Mouse (Mus musculus) limb, embryonic 10.5 days (tissue): Measurements from ENCODE around the gene Ivd. TPM values are rescaled to one million over a fixed set of nuclear protein-coding genes. Genes with fewer than 3 reads are reported as not detected.

ENCODE experiments used
- DNase-seq: peaks from one replicate; pipeline ENCODE4 v3.0.0-alpha.2; 2017; ENCODE audit warnings: low spot score
- H3K27ac ChIP-seq: fragments of 300-500 bp; sonication (generic); 2 replicates; pipeline ENCODE4 v1.5.1; 2016; ENCODE audit warnings: mild to moderate bottlenecking
- H3K27me3 ChIP-seq: fragments of 300-500 bp; sonication (generic); 2 replicates; pipeline ENCODE4 v1.6.1; 2016; ENCODE audit warnings: low read depth, mild to moderate bottlenecking; ENCODE audit not compliant: poor library complexity, severe bottlenecking
- H3K36me3 ChIP-seq: fragments of 300-500 bp; sonication (generic); 2 replicates; pipeline ENCODE4 v1.6.1; 2016; ENCODE audit warnings: mild to moderate bottlenecking, moderate library complexity
- H3K4me1 ChIP-seq: fragments of 300-500 bp; sonication (generic); 2 replicates; pipeline ENCODE4 v1.6.1; 2016
- H3K4me3 ChIP-seq: fragments of 300-500 bp; sonication (generic); 2 replicates; pipeline ENCODE4 v1.5.1; 2016; ENCODE audit warnings: mild to moderate bottlenecking, moderate library complexity
- H3K9me3 ChIP-seq: fragments of 300-500 bp; sonication (generic); replicated peaks from 2 replicates; pipeline ENCODE4 v1.6.1; 2016; ENCODE audit warnings: mild to moderate bottlenecking
- WGBS: fragments of 180-500 bp; shearing (Covaris S2); methylation state at CpG from one replicate; pipeline ENCODE4 v1.1.7; 2016; 5-methylcytosine and 5-hydroxymethylcytosine counted together
- polyA plus RNA-seq: library from polyadenylated mRNA; unstranded; fragments of >200 nt; fragmentation: Nextera tagmentation; extraction: Ambion mirVana; gene quantifications from 2 replicates; pipeline ENCODE4 v1.2.1, GENCODE M21; 2016

Ivd gene
- polyA plus RNA-seq, 1 experiment from 2014 or later = 90.6 TPM

GRCm38 (mm10) chr2:118887845-118888548 lies 26.2 kb downstream of the Ivd start:
- no peaks in the 10 kb centered on the region for H3K36me3 ChIP-seq
- H3K27ac ChIP-seq = no peak overlapping the region
- H3K4me3 ChIP-seq = no peak overlapping the region
- WGBS = 30% methylated on average over 14 of the region's 14 CpGs
- DNase-seq = no peak
- peaks cover 82% of the 10 kb centered on the region for H3K27me3 ChIP-seq
- H3K9me3 ChIP-seq = no peaks in the 10 kb centered on the region
- H3K4me1 ChIP-seq = peaks cover 5% of the 10 kb centered on the region

GRCm38 (mm10) chr2:118891173-118891572 lies 29.4 kb downstream of the Ivd start:
- DNase-seq = no peak
- Histone ChIP-seq H3K27ac (no peak overlapping the region), H3K36me3 (no peaks in the 10 kb centered on the region), H3K9me3 (no peaks in the 10 kb centered on the region), H3K27me3 (peaks cover 88% of the 10 kb centered on the region), H3K4me3 (no peak overlapping the region), H3K4me1 (peaks cover 2% of the 10 kb centered on the region)
- WGBS = 90% methylated on average over 4 of the region's 4 CpGs

- under 1% methylated on average over 38 of the region's 38 CpGs for WGBS
- H3K4me3 ChIP-seq = peak overlapping the region; percentile 57
- no peaks in the 10 kb centered on the region for H3K9me3 ChIP-seq
- no peaks in the 10 kb centered on the region for H3K36me3 ChIP-seq
- H3K27ac ChIP-seq = peak overlapping the region; percentile 62
- H3K4me1 ChIP-seq = peaks cover 50% of the 10 kb centered on the region
- DNase-seq = peak; percentile 57
- H3K27me3 ChIP-seq = peaks cover 94% of the 10 kb centered on the region
Measured at GRCm38 (mm10) chr2:118895990-118896913, 34.5 kb downstream of the Ivd start.

GRCm38 (mm10) chr2:118896914-118897291 lies 35.1 kb downstream of the Ivd start:
- Histone ChIP-seq H3K27ac (peak overlapping the region; percentile 62), H3K9me3 (no peaks in the 10 kb centered on the region), H3K36me3 (no peaks in the 10 kb centered on the region), H3K4me3 (peak overlapping the region; percentile 57), H3K4me1 (peaks cover 55% of the 10 kb centered on the region), H3K27me3 (peaks cover 89% of the 10 kb centered on the region)
- DNase-seq = peak; percentile 61
- 2% methylated on average over 13 of the region's 13 CpGs for WGBS

- DNase-seq = peak; percentile 48
- Histone ChIP-seq H3K27me3 (peaks cover 87% of the 10 kb centered on the region), H3K9me3 (no peaks in the 10 kb centered on the region), H3K4me3 (peak overlapping the region; percentile 57), H3K4me1 (peaks cover 60% of the 10 kb centered on the region), H3K36me3 (no peaks in the 10 kb centered on the region), H3K27ac (no peak overlapping the region)
- WGBS = 2% methylated on average over 7 of the region's 7 CpGs
Measured at GRCm38 (mm10) chr2:118897392-118897791, 35.6 kb downstream of the Ivd start.

- H3K4me3 ChIP-seq = peak overlapping the region; percentile 57
- no peaks in the 10 kb centered on the region for H3K9me3 ChIP-seq
- peaks cover 87% of the 10 kb centered on the region for H3K27me3 ChIP-seq
- WGBS = under 1% methylated on average over 11 of the region's 11 CpGs
- peaks cover 64% of the 10 kb centered on the region for H3K4me1 ChIP-seq
- peak; percentile 45 for DNase-seq
- no peaks in the 10 kb centered on the region for H3K36me3 ChIP-seq
- no peak overlapping the region for H3K27ac ChIP-seq
Measured at GRCm38 (mm10) chr2:118897808-118898207, 36.1 kb downstream of the Ivd start.

- WGBS = 0% methylated on average over 4 of the region's 4 CpGs
- H3K36me3 ChIP-seq = no peaks in the 10 kb centered on the region
- H3K27ac ChIP-seq = no peak overlapping the region
- H3K4me3 ChIP-seq = no peak overlapping the region
- H3K4me1 ChIP-seq = peaks cover 72% of the 10 kb centered on the region
- DNase-seq = peak; percentile 38
- H3K9me3 ChIP-seq = no peaks in the 10 kb centered on the region
- H3K27me3 ChIP-seq = peaks cover 87% of the 10 kb centered on the region
Measured at GRCm38 (mm10) chr2:118898771-118899170, 37.0 kb downstream of the Ivd start.

GRCm38 (mm10) chr2:118899306-118899705 lies 37.6 kb downstream of the Ivd start:
- no peak for DNase-seq
- peaks cover 72% of the 10 kb centered on the region for H3K4me1 ChIP-seq

GRCm38 (mm10) chr2:118899981-118900825 lies 38.4 kb downstream of the Ivd start, which contains the start of gene Bahd1:
Gene Bahd1 (plus strand): TSS chr2:118900377.
- Histone ChIP-seq H3K36me3 (no peaks in the 10 kb centered on the region), H3K4me3 (peak within 1 kb of the TSS; percentile 79), H3K27ac (peak within 1 kb of the TSS; percentile 89), H3K9me3 (no peaks in the 10 kb centered on the region), H3K27me3 (peaks cover 86% of the 10 kb centered on the region), H3K4me1 (peaks cover 72% of the 10 kb centered on the region)
- DNase-seq = peak; percentile 66
- under 1% methylated on average over 32 of the region's 32 CpGs for WGBS

More at GRCm38 (mm10) chr2:118899306-118899705, 37.6 kb downstream of the Ivd start:
- H3K36me3 ChIP-seq = no peaks in the 10 kb centered on the region
- no peaks in the 10 kb centered on the region for H3K9me3 ChIP-seq
- peak overlapping the region; percentile 79; the same call in 1 of the 2 replicates for H3K4me3 ChIP-seq
- peaks cover 87% of the 10 kb centered on the region for H3K27me3 ChIP-seq
- WGBS = 10% methylated on average over 7 of the region's 7 CpGs
- H3K27ac ChIP-seq = no peak overlapping the region

GRCm38 (mm10) chr2:118900826-118901140 lies 39.0 kb downstream of the Ivd start:
- peak overlapping the region; percentile 89 for H3K27ac ChIP-seq
- peaks cover 80% of the 10 kb centered on the region for H3K27me3 ChIP-seq
- H3K4me1 ChIP-seq = peaks cover 72% of the 10 kb centered on the region
- H3K9me3 ChIP-seq = no peaks in the 10 kb centered on the region
- 0% methylated on average over 11 of the region's 11 CpGs for WGBS
- peak overlapping the region; percentile 79 for H3K4me3 ChIP-seq
- DNase-seq = no peak
- no peaks in the 10 kb centered on the region for H3K36me3 ChIP-seq

- WGBS = 0% methylated on average over 85 of the region's 120 CpGs
- DNase-seq = peak; percentile 96
- Histone ChIP-seq H3K4me1 (peaks cover 68% of the 10 kb centered on the region), H3K27me3 (peaks cover 74% of the 10 kb centered on the region), H3K27ac (peak overlapping the region; percentile 89), H3K4me3 (peak overlapping the region; percentile 79), H3K36me3 (no peaks in the 10 kb centered on the region), H3K9me3 (no peaks in the 10 kb centered on the region)
Measured at GRCm38 (mm10) chr2:118901175-118902031, 39.6 kb downstream of the Ivd start.
